Comparison of ENCODE assay signal across 26 mouse cellular contexts in the genomic region with DNA sequence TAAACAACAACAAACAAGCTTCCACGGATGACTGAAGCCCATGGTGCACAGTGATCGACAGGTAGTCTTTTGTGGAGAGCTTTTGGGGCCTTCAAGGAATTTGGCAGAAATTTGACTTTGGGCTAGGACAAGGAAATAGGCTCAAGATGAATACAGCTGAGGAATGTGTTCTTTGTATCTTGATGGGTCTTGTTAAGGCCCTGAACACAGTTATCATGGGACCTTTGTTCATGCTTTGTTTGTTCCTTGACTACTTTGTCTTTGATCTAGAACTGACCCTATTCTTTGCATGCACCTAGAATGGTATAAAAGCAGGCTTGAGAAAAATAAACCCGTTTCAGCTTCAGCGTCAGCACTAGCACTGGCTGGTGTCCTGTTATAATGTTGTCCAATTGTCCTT.
"Had no signal": no experiment of that assay in that cellular context is flagged by ENCODE, and none has a peak within 500 bp of the region (broad histone marks: within the 10 kb centered on the region; RNA-seq: fewer than 3 reads in every experiment).

No protein-coding gene starts in this region.

- H3K4me2 ChIP-seq: embryonic facial prominence, embryonic 12.5 days; embryonic facial prominence, embryonic 13.5 days; embryonic facial prominence, embryonic 15.5 days; forebrain, embryonic 12.5 days; forebrain, embryonic 13.5 days; forebrain, embryonic 15.5 days had no signal

- H3K27ac ChIP-seq: embryonic facial prominence, embryonic 10.5 days; embryonic facial prominence, embryonic 12.5 days; embryonic facial prominence, embryonic 13.5 days; embryonic facial prominence, embryonic 15.5 days; forebrain, embryonic 10.5 days; forebrain, embryonic 12.5 days; forebrain, embryonic 13.5 days; forebrain, embryonic 15.5 days; gastrocnemius, adult 2 months; heart, adult 2 months had no signal

- H3K27me3 ChIP-seq: embryonic facial prominence, embryonic 12.5 days; embryonic facial prominence, embryonic 13.5 days; embryonic facial prominence, embryonic 15.5 days; forebrain, embryonic 12.5 days; forebrain, embryonic 15.5 days had no signal

- H3K4me1 ChIP-seq: embryonic facial prominence, embryonic 10.5 days; embryonic facial prominence, embryonic 12.5 days; embryonic facial prominence, embryonic 13.5 days; embryonic facial prominence, embryonic 15.5 days; forebrain, embryonic 10.5 days; forebrain, embryonic 12.5 days; forebrain, embryonic 13.5 days; forebrain, embryonic 15.5 days had no signal

- H3K4me3 ChIP-seq: embryonic facial prominence, embryonic 10.5 days; embryonic facial prominence, embryonic 12.5 days; embryonic facial prominence, embryonic 13.5 days; embryonic facial prominence, embryonic 15.5 days; erythroblast, embryonic 14.5 days; forebrain, embryonic 10.5 days; forebrain, embryonic 12.5 days; forebrain, embryonic 13.5 days; forebrain, embryonic 15.5 days; gastrocnemius, adult 2 months; heart, adult 2 months had no signal

- DNase-seq: cerebellum, adult 9-10 months; cerebellum, adult 9-11 months; cerebellum, postnatal 10 days; cerebellum, postnatal 14 days; cerebellum, postnatal 25 days; cerebellum, postnatal 36 days; embryo, embryonic 11 days; forebrain, postnatal 0 days; gastrocnemius, adult 2 months; gastrocnemius, postnatal 10 days; gastrocnemius, postnatal 14 days; gastrocnemius, postnatal 25 days; gastrocnemius, postnatal 36 days; heart, adult 18-20 months; heart, adult 2 months had no signal

- ATAC-seq: forebrain, embryonic 13.5 days; forebrain, embryonic 14.5 days; forebrain, embryonic 15.5 days; forebrain, embryonic 16.5 days; forebrain, postnatal 0 days had no signal

- H3K9me3 ChIP-seq: embryonic facial prominence, embryonic 10.5 days; embryonic facial prominence, embryonic 12.5 days; embryonic facial prominence, embryonic 13.5 days; embryonic facial prominence, embryonic 15.5 days; forebrain, embryonic 10.5 days; forebrain, embryonic 12.5 days; forebrain, embryonic 13.5 days; forebrain, embryonic 15.5 days had no signal

- H3K9ac ChIP-seq: embryonic facial prominence, embryonic 12.5 days; embryonic facial prominence, embryonic 13.5 days; embryonic facial prominence, embryonic 15.5 days; forebrain, embryonic 12.5 days; forebrain, embryonic 13.5 days; forebrain, embryonic 15.5 days; forebrain, postnatal 0 days had no signal

- H3K36me3 ChIP-seq: embryonic facial prominence, embryonic 10.5 days; embryonic facial prominence, embryonic 12.5 days; embryonic facial prominence, embryonic 13.5 days; embryonic facial prominence, embryonic 15.5 days; forebrain, embryonic 10.5 days; forebrain, embryonic 12.5 days; forebrain, embryonic 15.5 days had no signal
